Mouse (Mus musculus): ENCODE results near the gene Zfp296. TPM values are rescaled to one million over a fixed set of nuclear protein-coding genes. Genes with fewer than 3 reads are reported as not detected.

The Zfp296 gene
- total RNA-seq, 2 experiments from 2014 or later = 0.20 to 0.36 TPM

DNA sequence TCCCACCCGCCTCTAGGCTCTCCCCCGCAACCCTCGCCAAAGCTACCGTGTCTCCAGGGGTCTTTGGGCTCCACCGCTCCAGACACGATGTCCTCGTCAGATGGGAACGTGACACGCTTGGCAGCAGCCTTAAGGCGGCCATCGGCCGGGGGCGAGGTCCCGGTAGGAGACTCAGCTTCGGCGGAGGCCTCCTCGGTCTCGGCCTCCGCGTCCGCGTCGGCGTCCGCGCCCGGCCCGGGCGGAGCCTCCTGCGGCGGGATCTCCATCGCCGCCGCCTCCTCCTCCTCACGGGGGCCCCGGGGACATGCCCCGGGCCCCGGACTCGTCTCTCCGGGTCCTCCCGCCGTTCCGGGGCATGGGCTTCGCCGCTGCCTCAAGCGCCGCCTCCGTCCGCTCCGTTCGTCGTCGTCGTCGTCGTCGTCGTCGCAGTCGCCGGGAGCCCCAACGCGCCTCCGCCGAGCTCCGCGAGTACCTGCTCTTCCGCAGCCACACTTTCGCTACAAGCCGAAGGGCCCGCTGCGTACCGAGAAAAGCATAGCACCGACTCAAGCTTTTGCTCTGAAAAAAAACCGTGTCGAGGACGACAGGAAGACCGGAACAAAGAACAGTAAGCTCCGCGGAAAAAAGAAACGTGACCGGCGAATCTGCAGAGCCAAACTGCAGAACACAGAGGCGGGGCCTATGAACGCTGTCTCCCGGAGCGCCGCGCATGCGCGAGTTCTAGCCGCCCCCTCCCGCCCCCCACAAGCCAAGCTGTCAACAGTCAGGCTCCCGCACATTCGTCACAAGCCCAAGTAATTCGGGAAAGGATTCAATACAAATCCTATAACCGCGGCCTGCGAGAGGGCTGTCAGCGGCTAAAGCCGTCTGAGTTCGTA is 15.1 kb upstream of the Zfp296 start:
- DNase-seq = peak; percentile 94
- intact Hi-C loops (cut with DNase I) = no loop called here

- peak in 1 of 2 experiments; percentile 45 for DNase-seq
- intact Hi-C loops (cut with DNase I) = no loop called here
These were observed 14.3 kb upstream of the Zfp296 start, which contains the start of gene Ppp1r37 for GRCm38 (mm10) chr7:19562643-19563410. TSS of gene Ppp1r37 (minus strand) at chr7:19563076.

DNA sequence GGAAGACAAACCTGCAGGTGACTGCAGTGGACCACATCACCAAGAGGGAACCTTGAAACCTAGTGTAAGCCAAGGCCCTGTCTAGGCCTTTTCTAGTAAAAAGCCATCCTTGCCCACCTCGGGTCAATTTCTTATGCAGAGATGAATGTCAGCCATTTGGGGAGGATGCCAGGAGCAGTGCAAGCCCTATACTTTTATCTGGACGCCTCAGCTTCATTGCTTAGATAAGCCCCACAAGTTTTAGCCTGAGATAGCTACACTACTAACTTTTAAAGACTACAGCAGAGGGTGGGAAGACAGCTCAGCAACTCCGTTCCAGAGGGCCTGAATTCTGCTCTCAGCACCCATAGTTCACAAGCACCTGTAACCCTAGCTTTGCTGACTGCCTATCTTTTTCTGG is 13.2 kb upstream of the Zfp296 start:
- DNase-seq = no peak
- intact Hi-C loops (cut with DNase I) = no loop called here

DNA sequence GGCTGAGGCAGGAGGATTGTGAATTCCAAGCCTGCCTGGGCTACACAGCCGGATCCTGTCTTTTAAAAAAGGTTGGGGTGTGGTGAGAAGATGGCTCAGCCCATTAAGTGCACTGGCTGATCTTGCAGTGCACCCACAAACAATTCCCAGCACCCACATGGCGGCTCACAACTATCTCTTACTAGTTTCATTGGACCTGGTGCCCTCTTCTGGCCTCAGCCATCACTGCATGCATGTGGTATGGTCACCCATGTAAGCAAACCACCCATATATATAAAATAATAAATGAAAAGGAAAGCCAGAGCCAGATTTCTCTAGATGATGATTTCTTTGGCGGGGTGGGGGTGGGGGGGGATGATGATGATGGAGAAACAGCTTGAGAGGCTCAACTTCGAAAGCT is 12.6 kb upstream of the Zfp296 start:
- intact Hi-C loops (cut with DNase I) = no loop called here
- DNase-seq = no peak

DNA sequence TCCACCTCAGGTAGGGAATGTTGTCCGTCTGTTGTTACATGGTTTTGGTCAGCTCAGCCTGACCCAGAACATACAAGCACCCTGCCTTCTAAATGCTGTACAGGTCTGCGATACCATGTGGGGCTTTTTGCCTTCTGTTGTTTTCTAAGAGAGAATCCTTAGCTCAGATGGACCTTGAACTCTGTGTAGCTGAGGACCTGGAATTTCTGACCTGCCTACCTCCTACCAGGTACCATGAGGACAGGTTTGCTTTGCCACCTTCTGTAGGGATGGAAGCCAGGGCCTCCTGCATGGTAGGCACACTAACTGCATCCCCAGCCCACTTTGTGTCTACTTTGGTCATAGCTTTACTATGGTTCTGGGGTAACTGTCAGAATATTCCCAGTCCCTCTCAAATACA is 11.3 kb upstream of the Zfp296 start:
- DNase-seq = no peak
- intact Hi-C loops (cut with DNase I) = no loop called here

DNA sequence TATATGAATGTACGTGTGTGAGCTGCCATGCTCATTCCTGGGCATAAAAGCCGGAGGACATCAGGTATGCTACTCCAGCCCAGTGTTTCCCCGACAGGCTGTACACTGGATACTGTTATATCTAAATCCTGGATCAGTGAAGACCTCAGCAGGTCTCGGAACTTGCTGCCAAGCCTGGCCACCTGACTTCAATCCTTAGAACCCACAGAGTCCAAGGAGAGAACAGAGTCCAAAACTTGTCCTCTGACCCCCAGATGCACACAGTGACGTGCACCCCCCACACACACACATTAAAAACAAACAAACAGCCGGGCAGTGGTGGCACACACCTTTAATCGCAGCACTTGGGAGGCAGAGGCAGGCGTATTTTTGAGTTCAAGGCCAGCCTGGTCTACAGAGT is 9.7 kb upstream of the Zfp296 start:
- intact Hi-C loops (cut with DNase I) = no loop called here
- no peak for DNase-seq

DNA sequence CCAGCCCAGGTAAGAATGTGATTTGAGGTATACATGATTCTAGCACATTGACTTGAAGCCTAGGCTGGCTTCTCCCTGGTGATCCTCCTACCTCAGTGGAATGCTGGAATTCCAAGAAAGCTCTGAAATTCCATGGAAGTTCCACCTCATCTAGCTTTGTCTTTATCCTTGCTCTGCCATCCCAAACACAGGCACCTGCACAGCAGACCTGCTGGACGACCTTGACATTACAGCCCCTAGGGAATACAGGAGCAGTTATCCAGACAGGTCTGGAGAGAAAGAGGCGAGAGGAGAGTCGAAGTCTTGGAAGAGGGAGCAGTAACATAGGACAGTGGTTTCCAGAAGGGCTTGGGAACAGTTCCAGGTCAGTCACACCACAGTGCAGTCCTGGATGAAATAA is 7.4 kb upstream of the Zfp296 start:
- no peak for DNase-seq
- intact Hi-C loops (cut with DNase I) = loop anchor here (5.0 kb wide), 3 partner anchors 107 to 162 kb away; partner anchors contain the start of gene Exoc3l2

GRCm38 (mm10) chr7:19572926-19573775 is 3.9 kb upstream of the Zfp296 start:
- intact Hi-C loops (cut with DNase I) = loop anchor here (5.0 kb wide), 3 partner anchors 111 to 166 kb away; partner anchors contain the start of gene Exoc3l2
- DNase-seq = peak; percentile 86 to 88

GRCm38 (mm10) chr7:19573776-19574140 is 3.3 kb upstream of the Zfp296 start:
- no peak for DNase-seq
- intact Hi-C loops (cut with DNase I) = loop anchor here (5.0 kb wide), 3 partner anchors 111 to 166 kb away; partner anchors contain the start of gene Exoc3l2

- DNase-seq = no peak
- intact Hi-C loops (cut with DNase I) = no loop called here
These were observed 1.5 kb upstream of the Zfp296 start for GRCm38 (mm10) chr7:19575559-19575958.

GRCm38 (mm10) chr7:19577877-19578414 is 859 bp downstream of the Zfp296 start:
- intact Hi-C loops (cut with DNase I) = loop anchor here (2.0 kb wide), 1 partner anchor 71 kb away; no protein-coding TSS in a partner anchor

GRCm38 (mm10) chr7:19578436-19578835 is 1.3 kb downstream of the Zfp296 start:
- intact Hi-C loops (cut with DNase I) = no loop called here

More at GRCm38 (mm10) chr7:19577877-19578414, 859 bp downstream of the Zfp296 start:
- no peak for DNase-seq

GRCm38 (mm10) chr7:19579751-19580150 is 2.7 kb downstream of the Zfp296 start:
- no peak for DNase-seq
- intact Hi-C loops (cut with DNase I) = no loop called here

More at GRCm38 (mm10) chr7:19578436-19578835, 1.3 kb downstream of the Zfp296 start:
- no peak for DNase-seq

- intact Hi-C loops (cut with DNase I) = no loop called here
- no peak for DNase-seq
These were observed 3.5 kb downstream of the Zfp296 start for GRCm38 (mm10) chr7:19580634-19581033.

- DNase-seq = no peak
- intact Hi-C loops (cut with DNase I) = loop anchor here (5.0 kb wide), 1 partner anchor 126 kb away; no protein-coding TSS in a partner anchor
These were observed 9.2 kb downstream of the Zfp296 start for GRCm38 (mm10) chr7:19586269-19586668.

DNA sequence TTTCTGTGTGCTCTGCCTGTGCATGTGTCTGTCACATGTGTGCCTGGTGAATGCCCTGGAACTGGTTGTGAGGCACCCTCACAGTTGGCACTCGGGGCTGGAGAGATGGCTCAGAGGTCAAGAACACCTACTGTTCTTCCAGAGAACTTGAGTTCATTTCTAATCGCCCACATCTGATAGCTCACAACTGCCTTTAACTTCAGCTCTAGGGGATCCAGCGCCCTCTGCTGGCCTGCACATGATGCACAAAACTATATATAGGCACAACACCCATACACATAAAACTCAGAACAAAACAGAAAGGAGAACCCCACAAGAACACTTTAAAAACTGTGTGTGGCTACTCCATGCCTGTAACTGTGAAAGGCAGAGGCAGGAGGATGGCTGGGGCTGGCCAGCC is 12.1 kb downstream of the Zfp296 start:
- DNase-seq = peak; percentile 55 to 68
- intact Hi-C loops (cut with DNase I) = loop anchor here (5.0 kb wide), 1 partner anchor 123 kb away; no protein-coding TSS in a partner anchor

- intact Hi-C loops (cut with DNase I) = loop anchor here (2.0 to 5.0 kb wide), 3 partner anchors 29 to 148 kb away; no protein-coding TSS in a partner anchor
- DNase-seq = peak; percentile 72 to 87
These were observed 12.8 kb downstream of the Zfp296 start for GRCm38 (mm10) chr7:19589917-19590316.

DNA sequence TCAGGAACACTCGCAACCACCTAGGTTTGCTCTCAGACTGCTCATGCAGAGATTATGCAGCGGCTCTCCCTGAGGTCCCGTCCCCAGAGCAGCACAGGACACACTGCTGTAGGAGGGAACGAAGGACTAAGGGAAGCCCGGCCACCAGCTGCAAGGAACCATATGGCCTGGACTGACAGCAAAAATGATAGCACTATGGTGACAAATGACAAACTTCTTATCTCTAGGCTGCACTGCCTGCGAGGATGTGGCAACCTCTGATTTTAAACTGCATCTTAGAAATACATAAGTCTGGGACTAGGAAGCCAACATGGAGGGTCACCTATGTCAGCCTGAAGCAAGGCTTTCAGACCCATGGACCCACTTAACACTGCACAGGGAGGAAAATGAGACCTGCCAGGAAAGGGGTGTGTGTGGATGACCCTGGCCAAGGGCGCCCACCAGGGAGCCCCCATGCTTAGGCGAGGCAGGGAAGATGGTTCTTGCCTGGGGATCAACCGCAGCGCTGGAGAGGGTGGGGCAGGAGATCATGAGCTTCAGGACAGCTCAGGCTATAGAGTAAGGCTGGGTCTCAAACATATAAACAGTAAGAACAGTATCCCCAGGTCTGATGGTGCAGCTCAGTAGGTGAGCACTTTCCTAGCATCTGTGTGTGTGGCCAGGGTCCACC is 16.1 kb downstream of the Zfp296 start:
- intact Hi-C loops (cut with DNase I) = loop anchor here (5.0 kb wide), 1 partner anchor 151 kb away; no protein-coding TSS in a partner anchor

GRCm38 (mm10) chr7:19600562-19600961 is 23.5 kb downstream of the Zfp296 start:
- intact Hi-C loops (cut with DNase I) = no loop called here
- DNase-seq = no peak

More for the DNA sequence above, 16.1 kb downstream of the Zfp296 start:
- no peak for DNase-seq

Data from heart, postnatal 14 days (tissue).